Mouse (Mus musculus): ENCODE measurements around the gene Hdgfl1. TPM values are rescaled to one million over a fixed set of nuclear protein-coding genes. Genes with fewer than 3 reads are reported as not detected.

Hdgfl1 gene
- polyA plus RNA-seq, 1 experiment from 2014 or later = not detected

DNA sequence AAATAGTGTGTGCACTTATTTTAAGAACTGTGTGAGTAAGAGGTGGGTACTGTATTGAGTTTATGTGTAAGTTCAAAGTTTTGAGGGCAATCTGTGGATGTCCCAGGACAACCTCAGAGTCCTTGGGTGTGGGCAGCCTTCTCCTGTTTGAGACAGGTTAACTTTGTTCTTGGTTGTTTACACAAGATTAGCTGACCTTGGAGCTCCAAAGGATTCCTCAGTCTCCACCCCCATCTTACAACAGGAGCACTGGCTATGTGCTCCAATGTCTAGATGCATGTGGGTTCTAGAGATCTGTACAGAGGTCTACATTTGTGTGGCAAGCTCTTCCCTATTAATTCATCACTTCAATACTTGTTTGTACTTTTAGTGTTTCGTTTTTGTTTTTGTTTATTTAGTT lies 49.0 kb downstream of the Hdgfl1 start:
- H3K27ac ChIP-seq = no peak overlapping the region
- no peak overlapping the region for H3K4me2 ChIP-seq
- no peaks in the 10 kb centered on the region for H3K4me1 ChIP-seq
- no peak for ATAC-seq (ENCODE audit: borderline replicate concordance, extremely low read depth, low FRiP score, low TSS enrichment)
- no peaks in the 10 kb centered on the region for H3K27me3 ChIP-seq
- no peak overlapping the region for H3K9ac ChIP-seq
- H3K4me3 ChIP-seq = no peak overlapping the region
- H3K36me3 ChIP-seq = no peaks in the 10 kb centered on the region
- 25% methylated on average over 1 of the region's 1 CpGs for WGBS
- H3K9me3 ChIP-seq = no peaks in the 10 kb centered on the region

DNA sequence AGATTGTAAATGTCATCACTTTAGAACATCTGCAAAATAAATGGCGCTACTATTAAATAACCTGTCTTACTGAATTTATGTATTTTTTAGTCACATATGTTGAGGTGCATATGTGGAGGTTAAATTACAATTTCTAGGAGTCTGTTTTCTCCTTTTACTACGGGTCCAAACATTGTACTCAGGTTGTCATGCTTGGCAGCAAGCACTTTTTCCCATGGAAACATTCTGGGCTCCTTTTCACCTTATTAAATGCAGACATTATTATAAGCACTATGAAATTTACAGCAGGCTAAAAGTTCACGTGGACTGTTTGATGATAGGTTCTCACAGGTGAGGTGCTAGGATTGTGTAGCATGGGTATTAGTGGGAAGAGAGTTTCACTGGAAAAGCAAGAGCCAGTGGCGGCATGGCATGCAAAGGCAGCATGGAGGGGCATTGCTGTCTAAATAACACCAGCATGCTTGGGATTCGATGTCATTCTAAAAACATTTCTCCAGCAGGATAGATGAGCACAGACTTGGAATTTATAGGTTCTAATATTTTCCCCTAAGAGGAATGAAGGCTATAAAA lies 50.7 kb downstream of the Hdgfl1 start:
- 72% methylated on average over 5 of the region's 5 CpGs for WGBS
- H3K9ac ChIP-seq = no peak overlapping the region

More for the DNA sequence above, 50.7 kb downstream of the Hdgfl1 start:
- Histone ChIP-seq H3K4me3 (no peak overlapping the region), H3K27me3 (no peaks in the 10 kb centered on the region), H3K27ac (no peak overlapping the region), H3K9me3 (no peaks in the 10 kb centered on the region), H3K4me1 (no peaks in the 10 kb centered on the region), H3K36me3 (no peaks in the 10 kb centered on the region), H3K4me2 (no peak overlapping the region)
- ATAC-seq (ENCODE audit: borderline replicate concordance, extremely low read depth, low FRiP score, low TSS enrichment) = no peak

Data from lung, embryonic 15.5 days (tissue).